Mouse (Mus musculus) MEL (cell line): ENCODE data around the gene C3ar1. TPM values are rescaled to one million over a fixed set of nuclear protein-coding genes. Genes with fewer than 3 reads are reported as not detected.

ENCODE experiments used
- DNase-seq: peaks from one replicate; pipeline ENCODE4 v3.0.0; 2011; ENCODE audit warnings: low read depth, low spot score
- H3K27ac ChIP-seq: 2 replicates; pipeline ENCODE4 v1.5.1; 2012; ENCODE audit warnings: low read depth, mild to moderate bottlenecking, control low read depth, low read length, moderate library complexity; ENCODE audit not compliant: control insufficient read depth
- H3K27me3 ChIP-seq, 2 experiments: fragments of 150-350 bp in 1 of 2; sonication (generic) in 1 of 2; 2 replicates each; pipeline ENCODE4 v1.6.1; 2012; ENCODE audit warnings: low read length in 2 of 2, mild to moderate bottlenecking in 2 of 2, improper control_type of control experiment in 1 of 2, moderate library complexity in 1 of 2; ENCODE audit not compliant: insufficient read depth in 2 of 2, control insufficient read depth in 1 of 2
- H3K36me3 ChIP-seq, 2 experiments: 2 replicates each; pipeline ENCODE4 v1.6.1; 2012 to 2014; ENCODE audit warnings: low read length in 2 of 2, improper control_type of control experiment in 1 of 2, inconsistent platforms in 1 of 2, mild to moderate bottlenecking in 1 of 2; ENCODE audit not compliant: insufficient read depth in 2 of 2, control insufficient read depth in 1 of 2
- H3K4me1 ChIP-seq, 2 experiments: fragments of 150-350 bp in 1 of 2; sonication (generic) in 1 of 2; 2 replicates each; pipeline ENCODE4 v1.6.1; 2012; ENCODE audit warnings: low read length in 2 of 2, improper control_type of control experiment in 1 of 2, mild to moderate bottlenecking in 1 of 2; ENCODE audit not compliant: insufficient read depth in 2 of 2, control insufficient read depth in 1 of 2
- H3K4me3 ChIP-seq, 2 experiments: fragments of 150-350 bp in 1 of 2; sonication (generic) in 1 of 2; 2 replicates each; pipeline ENCODE4 v1.5.1; 2012; ENCODE audit warnings: low read depth in 2 of 2, low read length in 2 of 2, mild to moderate bottlenecking in 2 of 2, moderate library complexity in 2 of 2, control low read depth in 1 of 2, improper control_type of control experiment in 1 of 2; ENCODE audit not compliant: control insufficient read depth in 1 of 2, insufficient read depth in 1 of 2
- H3K79me2 ChIP-seq: 2 replicates; pipeline ENCODE4 v1.6.1; 2012; ENCODE audit warnings: mild to moderate bottlenecking, low read length, moderate library complexity; ENCODE audit not compliant: control insufficient read depth, poor library complexity, insufficient read depth
- H3K9ac ChIP-seq: 2 replicates; pipeline ENCODE4 v1.6.1; 2012; ENCODE audit warnings: low read depth, mild to moderate bottlenecking, control low read depth, low read length, moderate library complexity; ENCODE audit not compliant: control insufficient read depth, poor library complexity, severe bottlenecking
- H3K9me3 ChIP-seq: fragments of 150-350 bp; sonication (generic); replicated peaks from 2 replicates; pipeline ENCODE4 v1.6.1; 2012; ENCODE audit warnings: mild to moderate bottlenecking, low read length, improper control_type of control experiment, moderate library complexity; ENCODE audit not compliant: insufficient read depth
- BHLHE40 ChIP-seq: IDR thresholded peaks from 2 replicates; pipeline ENCODE4 v1.6.1; 2012; ENCODE audit warnings: low read depth, mild to moderate bottlenecking, inconsistent platforms, low read length, improper control_type of control experiment, borderline replicate concordance
- CHD2 ChIP-seq: IDR thresholded peaks from 2 replicates; pipeline ENCODE4 v1.6.1; 2011; ENCODE audit warnings: low read length, improper control_type of control experiment
- ELF1 ChIP-seq: IDR thresholded peaks from 2 replicates; pipeline ENCODE4 v1.6.1; 2014; ENCODE audit warnings: low read depth, mild to moderate bottlenecking, inconsistent platforms, low read length, improper control_type of control experiment, moderate library complexity
- EP300 ChIP-seq, 2 experiments: IDR thresholded peaks; 2 replicates each; pipeline ENCODE4 v1.6.1; 2011; ENCODE audit warnings: improper control_type of control experiment in 2 of 2, low read length in 2 of 2, low read depth in 1 of 2, mild to moderate bottlenecking in 1 of 2
- ETS1 ChIP-seq: IDR thresholded peaks from 2 replicates; pipeline ENCODE4 v1.6.1; 2012; ENCODE audit warnings: low read depth, mild to moderate bottlenecking, inconsistent platforms, low read length, improper control_type of control experiment, moderate library complexity
- KAT2A ChIP-seq: conservative IDR thresholded peaks from 2 replicates; pipeline ENCODE4 v1.6.1; 2012; ENCODE audit warnings: low read depth, low read length, improper control_type of control experiment, inconsistent platforms
- MAFK ChIP-seq: IDR thresholded peaks from 2 replicates; pipeline ENCODE4 v1.6.1; 2011; ENCODE audit warnings: low read depth, mild to moderate bottlenecking, low read length, improper control_type of control experiment, borderline replicate concordance
- MAX ChIP-seq: IDR thresholded peaks from 2 replicates; pipeline ENCODE4 v1.6.1; 2011; ENCODE audit warnings: low read length, improper control_type of control experiment
- MEF2A ChIP-seq: IDR thresholded peaks from 2 replicates; pipeline ENCODE4 v1.6.1; 2014; ENCODE audit warnings: low read depth, mild to moderate bottlenecking, inconsistent platforms, low read length, improper control_type of control experiment; ENCODE audit not compliant: poor library complexity, insufficient replicate concordance, severe bottlenecking; ENCODE audit errors: extremely low read depth
- MXI1 ChIP-seq: IDR thresholded peaks from 2 replicates; pipeline ENCODE4 v1.6.1; 2011; ENCODE audit warnings: mild to moderate bottlenecking, low read depth, low read length, improper control_type of control experiment
- NELFE ChIP-seq: IDR thresholded peaks from 2 replicates; pipeline ENCODE4 v1.6.1; 2011; ENCODE audit warnings: low read depth, low read length, improper control_type of control experiment
- POLR2AphosphoS2 ChIP-seq: IDR thresholded peaks from 2 replicates; pipeline ENCODE4 v1.6.1; 2011; ENCODE audit warnings: low read length, improper control_type of control experiment
- RCOR1 ChIP-seq: IDR thresholded peaks from 2 replicates; pipeline ENCODE4 v1.6.1; 2012; ENCODE audit warnings: low read depth, mild to moderate bottlenecking, inconsistent platforms, low read length, improper control_type of control experiment
- SMC3 ChIP-seq: IDR thresholded peaks from 2 replicates; pipeline ENCODE4 v1.6.1; 2011; ENCODE audit warnings: low read depth, low read length, improper control_type of control experiment
- TBP ChIP-seq: IDR thresholded peaks from 2 replicates; pipeline ENCODE4 v1.8.0; 2011; ENCODE audit warnings: low read depth, low read length, improper control_type of control experiment
- TCF12 ChIP-seq: IDR thresholded peaks from 2 replicates; pipeline ENCODE4 v1.6.1; 2014; ENCODE audit warnings: low read depth, mild to moderate bottlenecking, inconsistent platforms, low read length, improper control_type of control experiment, moderate library complexity
- UBTF ChIP-seq: IDR thresholded peaks from 2 replicates; pipeline ENCODE4 v1.6.1; 2012; ENCODE audit warnings: low read depth, mild to moderate bottlenecking, inconsistent platforms, low read length, improper control_type of control experiment, moderate library complexity, borderline replicate concordance; ENCODE audit not compliant: insufficient read depth
- ZMIZ1 ChIP-seq: IDR thresholded peaks from 2 replicates; pipeline ENCODE4 v1.6.1; 2012; ENCODE audit warnings: low read depth, mild to moderate bottlenecking, inconsistent platforms, low read length, improper control_type of control experiment, moderate library complexity
- ZNF384 ChIP-seq: IDR thresholded peaks from 2 replicates; pipeline ENCODE4 v1.6.1; 2012; ENCODE audit warnings: low read depth, mild to moderate bottlenecking, inconsistent platforms, low read length, improper control_type of control experiment
- polyA plus RNA-seq, 2 experiments: library from polyadenylated mRNA; stranded (reverse) in 1 of 2; unstranded in 1 of 2; fragments of >175 nt in 1 of 2; fragments of >200 nt in 1 of 2; gene quantifications; 2 replicates each; pipeline versions ENCODE4 v1.2.1 to v1.2.4; 2012; ENCODE audit warnings: low replicate concordance in 2 of 2, low read depth in 1 of 2; ENCODE audit not compliant: insufficient read length in 2 of 2, insufficient read depth in 1 of 2, missing spikeins in 1 of 2
- total RNA-seq: library from RNA; depleted of rRNA; stranded (reverse); fragments of 300-350 nt; gene quantifications from 2 replicates; pipeline ENCODE4 v1.2.3, GENCODE M21; 2012

Gene C3ar1
- total and polyA plus RNA-seq, 3 experiments: 0.33 to 0.69 TPM; not detected in 1

DNA sequence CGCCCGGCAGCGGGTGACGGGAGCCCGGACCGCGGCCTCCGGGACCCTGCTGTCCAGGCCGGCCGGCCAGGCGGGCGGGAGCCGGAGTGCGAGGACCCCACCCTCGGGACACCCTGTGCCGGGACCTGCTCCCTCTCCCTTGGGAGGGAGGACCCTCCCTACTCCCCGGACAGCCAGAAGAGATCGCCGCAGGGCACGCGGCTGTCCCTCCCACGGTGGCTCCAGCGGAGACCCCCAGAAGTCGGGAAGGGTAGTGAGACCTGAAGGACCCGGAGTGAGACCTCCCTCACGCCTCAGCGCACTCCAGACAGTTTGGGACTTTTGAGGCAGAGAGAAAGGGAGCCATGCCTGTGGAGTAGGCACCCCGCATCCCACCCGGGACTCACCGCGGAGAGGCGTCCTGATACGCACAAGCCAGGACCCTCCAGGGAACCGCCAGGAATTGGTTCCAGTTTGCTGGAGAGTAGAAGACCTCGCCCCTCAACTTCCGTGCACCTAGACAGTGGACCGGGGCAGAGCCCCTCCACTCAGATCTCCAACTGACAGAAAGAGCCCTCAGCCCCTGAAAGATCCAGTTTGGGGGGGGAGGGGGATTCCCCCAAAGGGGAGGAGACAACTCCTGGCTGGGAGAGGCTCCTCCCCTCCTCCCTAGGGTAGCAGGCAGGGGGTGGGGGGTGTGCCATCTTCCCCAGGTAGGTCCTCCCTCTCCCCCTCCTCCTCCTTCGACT, 35.7 kb downstream of the C3ar1 start:
- Histone ChIP-seq H3K36me3 (peaks cover 0 to 27% of the 10 kb centered on the region in 2 experiments; a peak in 2 of 4 replicates), H3K79me2 (peaks cover 13% of the 10 kb centered on the region), H3K27ac (peak overlapping the region; percentile 3; the same call in 1 of the 2 replicates), H3K27me3 (no peaks in the 10 kb centered on the region), H3K9ac (peak overlapping the region; percentile 97), H3K4me3 (peak overlapping the region; percentile 98 to 99), H3K9me3 (no peaks in the 10 kb centered on the region), H3K4me1 (peaks cover 18 to 33% of the 10 kb centered on the region in 2 experiments)
- DNase-seq: peak; percentile 44
- no peak for TF ChIP-seq MXI1
- no peak for TF ChIP-seq MEF2A
- TF ChIP-seq NELFE: peak; percentile 34; the same call in 1 of the 2 replicates
- TF ChIP-seq ELF1: no peak
- TF ChIP-seq CHD2: no peak
- TF ChIP-seq MAFK: no peak
- peak; percentile 38; the same call in 1 of the 2 replicates for TF ChIP-seq MAX
- TF ChIP-seq ETS1: no peak
- TF ChIP-seq TCF12: 0 out of 2 replicates have a peak, but pooled peaks have one; percentile 10

DNA sequence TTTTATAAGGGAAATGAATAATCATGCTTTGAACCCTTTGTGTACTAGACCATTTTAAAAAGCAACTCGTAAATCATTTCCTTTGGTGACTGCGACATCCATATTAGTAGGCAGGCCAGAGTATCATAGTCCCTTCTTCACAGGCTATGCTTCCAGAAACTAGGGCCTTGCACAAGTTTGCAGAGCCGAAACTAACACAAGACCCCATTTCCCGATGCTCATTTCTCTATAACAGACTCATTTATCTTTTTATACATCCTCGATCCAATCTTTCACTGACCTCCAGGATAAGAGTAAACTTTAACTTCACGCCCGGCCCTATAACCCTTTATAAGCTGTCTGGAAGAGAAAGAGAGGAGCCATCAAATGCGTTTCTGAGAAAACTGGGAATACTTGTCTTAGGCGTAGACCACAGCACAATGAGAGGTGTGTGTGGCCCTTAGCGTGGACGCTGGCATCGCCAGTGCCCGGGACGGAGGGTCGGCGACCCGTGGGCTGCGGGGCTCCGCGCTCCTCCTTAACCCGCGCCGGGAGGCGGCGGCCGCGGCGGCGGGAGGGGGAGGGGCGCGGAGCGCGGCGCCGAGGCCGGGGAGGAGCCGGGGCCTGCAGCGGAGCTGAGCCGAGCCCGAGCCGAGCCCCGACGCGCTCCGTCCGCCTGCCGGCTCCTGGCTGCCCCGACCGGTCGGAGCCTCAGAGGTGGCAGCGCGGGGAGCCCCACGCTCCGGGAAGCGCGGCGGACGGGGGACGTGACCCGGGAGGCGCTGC, 36.5 kb downstream of the C3ar1 start, which contains the start of gene Foxj2:
Gene Foxj2 (plus strand): TSS at position 609 of the 765 bp plus-strand sequence.
- no peak for TF ChIP-seq ZNF384
- TF ChIP-seq MEF2A: no peak
- no peak for TF ChIP-seq ZMIZ1
- TF ChIP-seq TBP: no peak
- no peak for TF ChIP-seq MAFK
- TF ChIP-seq NELFE: 0 out of 2 replicates have a peak, but pooled peaks have one; percentile 21
- TF ChIP-seq UBTF: peak; percentile 78; the same call in 1 of the 2 replicates
- no peak for TF ChIP-seq BHLHE40
- no peak for TF ChIP-seq SMC3
- TF ChIP-seq KAT2A: no peak; the same call in 1 of the 2 replicates
- no peak for TF ChIP-seq RCOR1
- no peak for TF ChIP-seq EP300 (IDR thresholded peaks at IDR 0.05; ENCODE audit: low read depth in 1 of 2, low read length in 2 of 2)
- 0 out of 2 replicates have a peak, but pooled peaks have one; percentile 23 for TF ChIP-seq TCF12
- TF ChIP-seq POLR2AphosphoS2: no peak
- H3K4me3 ChIP-seq: peak within 1 kb of the TSS; percentile 98 to 99
- H3K27ac ChIP-seq: peak within 1 kb of the TSS; percentile 69
- H3K36me3 ChIP-seq: peaks cover 0 to 26% of the 10 kb centered on the region in 2 experiments; a peak in 2 of 4 replicates
- H3K79me2 ChIP-seq: peaks cover 12% of the 10 kb centered on the region
- H3K27me3 ChIP-seq: no peaks in the 10 kb centered on the region
- peak; percentile 70 for DNase-seq
- H3K4me1 ChIP-seq: peaks cover 18 to 27% of the 10 kb centered on the region in 2 experiments
- H3K9me3 ChIP-seq: no peaks in the 10 kb centered on the region
- peak within 1 kb of the TSS; percentile 97 for H3K9ac ChIP-seq
